Mouse (Mus musculus) erythroblast, adult 5-6 weeks (primary cell): ENCODE results near the gene Rpp14. TPM values are rescaled to one million over a fixed set of nuclear protein-coding genes. Genes with fewer than 3 reads are reported as not detected.

Experiments used
- ATAC-seq: replicated peaks from 2 replicates; pipeline ENCODE4 v1.8.0; 2016; ENCODE audit warnings: moderate number of reproducible peaks, mild to moderate bottlenecking, moderate TSS enrichment, inconsistent platforms; ENCODE audit not compliant: poor library complexity, low FRiP score, severe bottlenecking
- total RNA-seq, 2 experiments: library from RNA; stranded (forward) in 1 of 2; stranded (reverse) in 1 of 2; fragments of 150-400 nt in 1 of 2; fragments of 200-764, 138-1000 nt in 1 of 2; gene quantifications; 2 replicates each; pipeline versions ENCODE4 v1.2.3 to v1.2.4; 2015 to 2017; ENCODE audit warnings: low replicate concordance in 2 of 2

Rpp14 gene
- total RNA-seq (2015; ENCODE audit: low replicate concordance): 5.4 and 7.1 TPM in 2 replicates
- total RNA-seq (2017; ENCODE audit: low replicate concordance): 11.7 and 14.0 TPM in 2 replicates

- ATAC-seq: peak; percentile 97
Observed at GRCm38 (mm10) chr14:8080165-8080679, at the start of gene Rpp14. TSS of gene Rpp14 (plus strand) at chr14:8080367.

DNA sequence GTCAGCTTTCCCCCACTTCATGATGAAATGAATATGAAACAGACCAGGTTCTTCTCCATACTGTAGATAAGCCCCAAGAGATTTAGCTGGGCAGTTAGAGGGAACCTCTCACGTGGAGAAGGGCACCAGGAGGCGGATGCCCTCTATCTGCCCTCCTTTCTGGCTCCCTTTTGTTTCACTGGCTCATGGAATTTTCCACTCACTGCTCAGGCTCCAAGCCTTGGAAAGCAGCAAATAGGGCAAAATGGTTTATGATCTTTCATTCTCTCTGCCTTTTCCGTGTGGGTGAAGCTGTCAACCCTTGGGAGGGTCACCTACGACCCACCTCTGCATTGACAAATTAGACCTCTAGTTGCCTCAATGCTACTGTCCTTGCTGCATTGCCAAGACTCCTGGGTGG is 49.6 kb upstream of the Rpp14 start:
- ATAC-seq: no peak

GRCm38 (mm10) chr14:8032087-8032944 is 47.9 kb upstream of the Rpp14 start:
- no peak for ATAC-seq

DNA sequence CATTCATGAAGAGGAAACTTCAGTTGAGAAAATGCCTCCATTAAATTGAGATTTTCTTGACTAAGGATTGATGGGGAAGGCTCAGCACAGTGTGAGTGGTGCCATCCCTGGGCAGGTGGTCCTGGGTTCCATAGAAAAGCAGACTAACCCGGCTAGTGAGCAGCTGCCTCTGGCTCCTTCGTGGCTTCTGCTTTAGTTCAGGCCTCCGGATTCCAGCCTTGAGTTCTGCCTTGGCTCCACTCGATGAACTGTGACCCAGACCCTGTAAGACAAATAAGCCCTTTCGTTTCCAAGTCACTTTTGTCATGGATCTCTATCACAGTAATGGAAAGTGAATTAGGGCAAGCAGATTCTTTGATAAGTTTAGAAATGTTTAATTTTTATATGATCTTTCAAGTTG is 45.6 kb upstream of the Rpp14 start:
- no peak for ATAC-seq

DNA sequence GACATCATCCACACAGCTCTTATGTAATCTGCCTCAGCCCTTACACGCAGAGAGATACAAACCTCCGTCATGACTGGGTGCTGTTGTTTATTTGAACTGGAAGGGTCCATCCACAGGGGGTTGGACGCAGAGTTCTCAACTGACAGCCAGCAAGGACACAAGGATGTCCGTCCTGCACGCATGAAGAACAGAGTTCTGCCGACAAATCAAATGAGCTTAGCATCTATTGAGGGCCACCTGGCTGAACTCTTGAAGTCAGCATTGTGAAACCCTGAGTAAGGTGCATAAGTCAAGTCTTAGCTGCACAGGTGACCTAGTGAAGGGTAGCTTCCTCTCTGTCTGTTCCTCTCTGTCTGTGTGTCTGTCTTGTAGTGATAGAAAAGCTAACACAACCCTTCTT is 44.2 kb upstream of the Rpp14 start:
- ATAC-seq: no peak

- ATAC-seq: no peak
Observed at GRCm38 (mm10) chr14:8036406-8036805, 43.8 kb upstream of the Rpp14 start.

DNA sequence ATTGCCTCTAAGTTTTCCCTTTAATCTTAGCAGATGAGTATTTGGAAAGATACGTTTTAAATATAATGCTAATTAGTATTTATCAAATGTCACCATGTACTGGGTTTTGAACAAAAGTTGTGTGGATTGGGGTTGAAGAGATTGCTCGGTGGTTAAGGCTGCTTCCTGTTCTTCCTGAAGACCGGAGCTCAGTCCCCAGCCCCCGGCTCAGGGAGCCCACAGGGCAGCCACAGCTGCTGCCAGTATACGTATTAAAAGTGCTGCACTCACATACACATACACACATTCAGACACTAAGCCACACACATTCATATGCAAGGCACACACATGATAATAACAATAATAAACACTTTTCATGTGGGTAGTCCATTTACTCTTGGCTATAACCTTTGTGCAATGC is 42.0 kb upstream of the Rpp14 start:
- ATAC-seq: no peak

DNA sequence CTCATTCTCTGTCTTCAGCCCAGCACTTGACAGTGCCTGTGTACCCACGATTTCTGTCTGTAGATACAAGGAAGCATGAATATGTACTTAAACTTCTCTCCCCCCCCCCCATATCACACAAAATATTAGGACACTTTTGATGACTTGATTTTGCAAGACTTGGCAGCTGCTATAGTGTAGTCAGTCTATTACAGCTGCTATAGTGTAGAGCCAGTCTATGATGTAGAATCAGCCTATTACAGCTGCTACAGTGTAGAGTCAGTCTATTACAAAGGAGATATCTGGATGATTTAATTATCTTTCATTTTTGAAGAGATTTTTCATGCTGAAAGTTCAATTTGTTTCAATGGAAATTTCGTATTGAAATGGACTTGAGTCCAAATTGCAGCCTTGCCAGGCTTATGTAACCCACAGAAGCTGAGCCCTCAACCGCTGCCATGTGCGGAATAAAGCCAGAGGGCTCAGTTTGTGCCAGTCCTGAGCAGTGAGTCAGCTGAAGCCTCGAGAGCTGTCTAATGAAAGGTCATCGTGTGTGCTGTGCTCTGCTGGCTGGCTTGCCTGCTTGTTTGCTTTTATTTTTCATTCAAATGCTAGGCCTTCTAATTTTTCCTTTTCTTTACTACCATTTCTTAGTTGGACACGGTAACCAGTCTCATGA is 41.2 kb upstream of the Rpp14 start:
- ATAC-seq: no peak

DNA sequence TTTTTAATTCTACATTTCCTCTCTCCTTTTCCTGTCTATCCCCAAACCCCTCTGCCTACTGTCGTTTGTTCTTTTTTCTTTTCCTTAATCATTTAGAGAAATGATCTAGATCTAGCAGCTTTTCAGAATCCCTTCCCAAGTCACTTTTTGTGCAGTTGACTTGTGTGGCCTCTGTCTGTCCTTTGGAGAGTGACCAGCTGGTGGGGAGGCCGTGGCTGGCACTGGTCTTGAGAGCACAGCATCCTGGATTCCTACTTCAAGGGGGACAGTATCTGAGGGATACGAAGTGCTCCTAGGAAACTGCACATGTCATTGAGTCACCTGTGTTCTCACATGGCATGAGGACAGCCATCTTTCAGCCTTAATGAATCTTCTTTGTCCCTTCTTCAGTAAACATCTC is 40.0 kb upstream of the Rpp14 start:
- no peak for ATAC-seq

GRCm38 (mm10) chr14:8040911-8041678 is 39.1 kb upstream of the Rpp14 start:
- no peak for ATAC-seq

- ATAC-seq: no peak
Observed at GRCm38 (mm10) chr14:8042120-8042519, 38.0 kb upstream of the Rpp14 start.

- no peak for ATAC-seq
Observed at GRCm38 (mm10) chr14:8042577-8042976, 37.6 kb upstream of the Rpp14 start.

DNA sequence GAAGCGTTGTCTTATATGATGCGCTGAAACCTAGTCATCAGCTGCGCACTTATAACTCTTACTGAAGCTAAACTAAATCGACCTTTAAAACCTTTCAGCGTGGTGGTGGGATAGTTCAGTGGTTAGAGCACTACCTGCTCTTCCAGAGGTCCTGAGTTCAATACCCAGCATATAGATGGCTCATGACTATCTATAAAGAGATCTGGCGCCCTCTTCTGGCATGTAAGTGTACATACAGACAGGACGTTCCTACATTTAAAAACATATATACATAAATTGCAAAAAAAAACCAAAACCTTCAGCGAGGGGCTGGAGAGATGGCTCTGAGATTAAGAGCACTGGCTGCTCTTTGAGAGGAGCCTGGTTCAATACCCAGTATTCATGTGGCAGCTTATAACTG is 35.8 kb upstream of the Rpp14 start:
- ATAC-seq: no peak

- no peak for ATAC-seq
Observed at GRCm38 (mm10) chr14:8044786-8045185, 35.4 kb upstream of the Rpp14 start.

DNA sequence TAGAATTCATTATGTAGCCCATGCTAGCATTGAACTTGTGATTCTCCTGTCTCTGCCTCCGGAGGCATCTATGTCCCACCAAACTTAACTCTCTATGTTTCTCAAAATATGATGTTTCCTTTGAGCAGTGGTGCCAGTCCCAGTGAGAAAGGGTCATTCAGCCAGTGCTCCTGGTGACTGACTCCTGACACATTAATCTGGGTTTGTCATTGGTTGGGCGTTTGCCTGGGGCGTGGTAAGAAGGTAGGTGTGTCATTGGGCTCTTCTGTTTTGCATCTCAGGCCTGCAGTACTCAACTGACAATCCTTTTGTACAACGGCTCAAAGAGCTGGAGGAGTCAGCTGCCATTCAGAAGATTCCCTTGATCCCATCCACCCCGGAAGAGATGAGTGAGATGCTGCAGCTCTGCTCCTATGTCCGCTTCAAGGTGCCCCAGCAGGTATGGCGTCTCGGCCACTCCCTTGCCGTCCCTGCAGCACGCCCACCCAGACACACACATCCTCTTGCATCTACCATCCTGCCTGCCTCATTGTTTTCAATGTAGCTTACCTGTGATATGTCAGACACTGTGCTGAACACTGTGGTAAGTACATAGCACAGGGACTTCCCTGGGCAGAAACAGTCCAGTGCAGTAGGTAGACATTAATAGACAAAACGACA is 34.9 kb upstream of the Rpp14 start:
- no peak for ATAC-seq

GRCm38 (mm10) chr14:8046839-8047238 is 33.3 kb upstream of the Rpp14 start:
- ATAC-seq: no peak

DNA sequence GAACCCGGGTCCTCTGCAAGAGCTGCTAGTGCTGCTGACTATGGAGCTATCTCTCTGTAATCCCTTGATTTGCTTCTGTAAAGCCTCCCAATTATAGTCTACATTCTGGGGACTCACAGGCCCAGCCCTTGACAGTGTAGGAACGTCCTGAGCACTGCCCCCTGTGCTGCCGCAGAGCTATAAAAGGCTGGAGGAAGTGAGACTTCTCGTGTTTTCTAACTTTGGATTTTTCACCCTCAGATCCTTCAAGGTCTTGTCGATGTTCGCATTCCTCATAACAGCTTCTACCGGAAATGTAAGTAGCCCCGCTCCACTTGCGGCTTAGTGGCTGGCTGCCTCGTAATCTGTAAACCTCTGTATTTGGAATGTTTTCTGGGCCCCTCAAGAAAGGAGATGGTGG is 30.8 kb upstream of the Rpp14 start:
- ATAC-seq: no peak

GRCm38 (mm10) chr14:8051869-8052268 is 28.3 kb upstream of the Rpp14 start:
- ATAC-seq: no peak

GRCm38 (mm10) chr14:8052661-8053060 is 27.5 kb upstream of the Rpp14 start:
- no peak for ATAC-seq
